Mouse (Mus musculus) stomach, embryonic 16.5 days (tissue): Measurements from ENCODE around the gene Prmt6. TPM values are rescaled to one million over a fixed set of nuclear protein-coding genes. Genes with fewer than 3 reads are reported as not detected.

Experiments used
- polyA plus RNA-seq: library from polyadenylated mRNA; unstranded; fragments of >200 nt; fragmentation: Nextera tagmentation; extraction: Ambion mirVana; gene quantifications from 2 replicates; pipeline ENCODE4 v1.2.1, GENCODE M21; 2015

Gene Prmt6
- polyA plus RNA-seq, 1 experiment from 2014 or later: 12.8 TPM

Other genes with a start within 250 kb of the Prmt6 start
- 2.0 and 3.0 TPM in 2 replicates for gene Ntng1, start 107.0 kb downstream of the Prmt6 start, polyA plus RNA-seq